Mouse (Mus musculus): ENCODE measurements at regions not wholly inside any gene's neighbourhood (a gene's known extent, or its start where the extent isn't known, plus 50 kb on each side); places are given as distances from the start of the nearest gene placed in this dataset.

DNA sequence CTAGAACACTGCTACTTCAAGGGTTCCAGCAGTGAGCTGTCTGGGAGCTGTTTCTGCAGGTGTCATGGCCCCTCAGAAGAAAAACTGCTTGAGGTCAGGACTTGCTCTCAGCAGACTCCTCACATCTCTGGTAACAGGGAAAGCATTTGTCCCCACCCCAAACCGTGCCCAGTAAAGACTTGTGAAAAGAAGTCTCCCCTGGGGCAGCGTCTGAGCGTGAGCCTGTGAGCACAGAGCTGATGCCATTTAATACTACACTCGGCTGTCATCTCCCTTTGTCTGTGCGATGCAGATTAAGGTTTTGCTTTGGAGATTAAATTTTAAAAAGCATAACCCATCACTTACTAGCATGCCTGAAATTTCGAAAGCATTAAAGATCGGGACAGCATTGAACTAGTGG is 261.9 kb downstream of the Wdr11 start:
- Histone ChIP-seq H3K4me1 (ENCODE audit: control insufficient read depth in 1 of 2, insufficient read depth in 2 of 2) (no peaks in the 10 kb centered on the region), H3K4me3 (replicated peaks in 1 of 3; ENCODE audit: low read depth in 2 of 3, low read length in 2 of 3, poor library complexity in 1 of 3) (no peak overlapping the region), H3K79me2 (replicated peaks; ENCODE audit: control insufficient read depth, extremely low read depth, insufficient read depth, poor library complexity, severe bottlenecking) (no peaks in the 10 kb centered on the region), H3K9ac (ENCODE audit: insufficient read depth, low read depth) (no peak overlapping the region), H3K9me3 (replicated peaks; ENCODE audit: low read length) (peaks cover 3% of the 10 kb centered on the region), H3K27me3 (replicated peaks) (peaks cover 71% of the 10 kb centered on the region), H3K36me3 (replicated peaks in 1 of 2; ENCODE audit: control insufficient read depth in 1 of 2, insufficient read depth in 1 of 2, low read length in 1 of 2) (no peaks in the 10 kb centered on the region), H3K4me2 (ENCODE audit: insufficient read depth, low read depth, poor library complexity, severe bottlenecking) (no peak overlapping the region), H3K27ac (ENCODE audit: insufficient read depth, low read depth) (no peak overlapping the region)
- dilution Hi-C loops (cut with MboI; ENCODE audit: extremely low pct_ligation_motif_present, extremely low pct_unique_long_range_greater_than_20kb, low sequenced_read_pairs) = no loop called here
- no peak for DNase-seq (ENCODE audit: extremely low read depth)
- in situ Hi-C loops (cut with MboI; ENCODE audit: low pct_ligation_motif_present, low pct_unique_long_range_greater_than_20kb, low sequenced_read_pairs) = no loop called here
- no peak for TF ChIP-seq ZC3H11A (IDR thresholded peaks at IDR 0.05; ENCODE audit: low read depth, low read length)
- no peak for TF ChIP-seq TCF12 (IDR thresholded peaks at IDR 0.05; ENCODE audit: low read depth, low read length)
- TF ChIP-seq TBP (conservative IDR thresholded peaks at IDR 0.05; ENCODE audit: low read depth, low read length) = no peak
- TF ChIP-seq JUN (IDR thresholded peaks at IDR 0.05; ENCODE audit: insufficient read depth, low read depth, low read length) = no peak

DNA sequence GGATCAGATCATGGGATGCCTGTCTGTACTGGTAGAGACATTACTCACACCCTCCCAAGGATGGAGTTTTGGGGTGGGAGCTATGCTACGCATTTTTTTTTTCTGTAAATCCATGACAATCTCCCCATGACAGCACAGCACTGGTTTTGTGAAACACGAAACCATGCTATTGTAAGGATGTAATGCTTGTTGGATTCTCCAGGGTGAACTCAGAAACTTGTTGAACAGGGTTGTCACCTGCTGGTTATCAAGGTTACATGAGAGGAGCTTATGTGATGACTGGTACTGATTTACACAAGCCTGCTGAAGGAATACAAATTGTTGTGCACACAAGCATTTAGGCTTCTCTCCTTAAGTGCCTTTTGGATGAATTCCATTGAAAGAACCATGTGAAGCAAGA is 263.3 kb downstream of the Wdr11 start:
- Histone ChIP-seq H3K36me3 (replicated peaks in 1 of 2; ENCODE audit: control insufficient read depth in 1 of 2, insufficient read depth in 1 of 2, low read length in 1 of 2) (no peaks in the 10 kb centered on the region), H3K27ac (ENCODE audit: insufficient read depth, low read depth) (no peak overlapping the region), H3K9me3 (replicated peaks; ENCODE audit: low read length) (no peaks in the 10 kb centered on the region), H3K9ac (ENCODE audit: insufficient read depth, low read depth) (no peak overlapping the region), H3K4me3 (replicated peaks in 1 of 3; ENCODE audit: low read depth in 2 of 3, low read length in 2 of 3, poor library complexity in 1 of 3) (no peak overlapping the region), H3K4me2 (ENCODE audit: insufficient read depth, low read depth, poor library complexity, severe bottlenecking) (no peak overlapping the region), H3K4me1 (ENCODE audit: control insufficient read depth in 1 of 2, insufficient read depth in 2 of 2) (no peaks in the 10 kb centered on the region), H3K27me3 (replicated peaks) (peaks cover 68% of the 10 kb centered on the region), H3K79me2 (replicated peaks; ENCODE audit: control insufficient read depth, extremely low read depth, insufficient read depth, poor library complexity, severe bottlenecking) (no peaks in the 10 kb centered on the region)
- no peak for DNase-seq (ENCODE audit: extremely low read depth)
- in situ Hi-C loops (cut with MboI; ENCODE audit: low pct_ligation_motif_present, low pct_unique_long_range_greater_than_20kb, low sequenced_read_pairs) = no loop called here
- dilution Hi-C loops (cut with MboI; ENCODE audit: extremely low pct_ligation_motif_present, extremely low pct_unique_long_range_greater_than_20kb, low sequenced_read_pairs) = no loop called here
- TF ChIP-seq MAZ (IDR thresholded peaks at IDR 0.05; ENCODE audit: low read depth, low read length) (no peak), KAT2A (IDR thresholded peaks at IDR 0.05; ENCODE audit: insufficient replicate concordance, low read length) (no peak), POLR2A (IDR thresholded peaks at IDR 0.05; ENCODE audit: low read depth, low read length) (no peak), TBP (conservative IDR thresholded peaks at IDR 0.05; ENCODE audit: low read depth, low read length) (no peak), GABPA (IDR thresholded peaks at IDR 0.05; ENCODE audit: insufficient replicate concordance, low read depth, low read length) (no peak), ETS1 (conservative IDR thresholded peaks at IDR 0.05; ENCODE audit: low read depth, low read length) (no peak), NRF1 (IDR thresholded peaks at IDR 0.05; ENCODE audit: low read depth, low read length) (no peak), TCF12 (IDR thresholded peaks at IDR 0.05; ENCODE audit: low read depth, low read length) (no peak), UBTF (IDR thresholded peaks at IDR 0.05; ENCODE audit: low read depth, low read length) (no peak), EP300 (IDR thresholded peaks at IDR 0.05; ENCODE audit: low read length) (no peak), IRF4 (IDR thresholded peaks at IDR 0.05; ENCODE audit: low read depth, low read length) (no peak), CHD1 (IDR thresholded peaks at IDR 0.05; ENCODE audit: low read depth, low read length) (no peak), ZNF384 (IDR thresholded peaks at IDR 0.05; ENCODE audit: low read depth, low read length) (no peak), CTCF (conservative IDR thresholded peaks at IDR 0.05 in 1 of 2, IDR thresholded peaks at IDR 0.05 in 1 of 2; ENCODE audit: low read depth in 2 of 2, low read length in 2 of 2) (no peak)

Measured in CH12.LX (cell line).